Mouse (Mus musculus) ES-CJ7 (cell line): ENCODE data around the gene Pcif1.

Experiments used
- DNase-seq: peaks from one replicate; pipeline ENCODE4 v3.0.0; 2011; ENCODE audit warnings: low read depth, low spot score

Pcif1 gene

GRCm38 (mm10) chr2:164918325-164918724 is 39.2 kb downstream of the Pcif1 start:
- peak; percentile 87 for DNase-seq

GRCm38 (mm10) chr2:164921984-164922383 is 42.9 kb downstream of the Pcif1 start:
- no peak for DNase-seq

- DNase-seq = no peak
Measured at GRCm38 (mm10) chr2:164923291-164923690, 44.2 kb downstream of the Pcif1 start.

GRCm38 (mm10) chr2:164924100-164924857 is 45.2 kb downstream of the Pcif1 start:
- DNase-seq = peak; percentile 77

- DNase-seq = no peak
Measured at GRCm38 (mm10) chr2:164930706-164931581, 51.8 kb downstream of the Pcif1 start.

GRCm38 (mm10) chr2:164933534-164933933 is 54.4 kb downstream of the Pcif1 start:
- DNase-seq = no peak

DNA sequence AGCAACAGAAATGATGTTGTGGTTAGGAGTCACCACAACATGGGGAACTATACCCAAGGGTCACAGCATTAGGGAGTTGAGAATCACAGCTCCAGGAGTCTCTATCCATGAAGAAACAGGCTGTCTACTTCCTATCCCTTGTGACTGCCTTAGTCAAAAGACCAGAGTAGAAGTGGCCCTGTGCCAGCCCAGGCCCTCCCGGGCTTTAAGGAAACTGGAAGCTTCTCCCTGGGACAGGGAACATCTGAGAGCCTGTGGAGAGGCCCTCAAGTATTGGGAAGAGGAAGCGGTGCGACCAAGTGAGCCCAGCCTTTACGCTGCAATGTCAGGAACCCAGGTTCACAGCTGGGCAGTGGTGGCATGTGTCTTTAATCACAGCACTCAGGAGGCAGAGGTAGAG is 56.9 kb downstream of the Pcif1 start:
- no peak for DNase-seq

DNA sequence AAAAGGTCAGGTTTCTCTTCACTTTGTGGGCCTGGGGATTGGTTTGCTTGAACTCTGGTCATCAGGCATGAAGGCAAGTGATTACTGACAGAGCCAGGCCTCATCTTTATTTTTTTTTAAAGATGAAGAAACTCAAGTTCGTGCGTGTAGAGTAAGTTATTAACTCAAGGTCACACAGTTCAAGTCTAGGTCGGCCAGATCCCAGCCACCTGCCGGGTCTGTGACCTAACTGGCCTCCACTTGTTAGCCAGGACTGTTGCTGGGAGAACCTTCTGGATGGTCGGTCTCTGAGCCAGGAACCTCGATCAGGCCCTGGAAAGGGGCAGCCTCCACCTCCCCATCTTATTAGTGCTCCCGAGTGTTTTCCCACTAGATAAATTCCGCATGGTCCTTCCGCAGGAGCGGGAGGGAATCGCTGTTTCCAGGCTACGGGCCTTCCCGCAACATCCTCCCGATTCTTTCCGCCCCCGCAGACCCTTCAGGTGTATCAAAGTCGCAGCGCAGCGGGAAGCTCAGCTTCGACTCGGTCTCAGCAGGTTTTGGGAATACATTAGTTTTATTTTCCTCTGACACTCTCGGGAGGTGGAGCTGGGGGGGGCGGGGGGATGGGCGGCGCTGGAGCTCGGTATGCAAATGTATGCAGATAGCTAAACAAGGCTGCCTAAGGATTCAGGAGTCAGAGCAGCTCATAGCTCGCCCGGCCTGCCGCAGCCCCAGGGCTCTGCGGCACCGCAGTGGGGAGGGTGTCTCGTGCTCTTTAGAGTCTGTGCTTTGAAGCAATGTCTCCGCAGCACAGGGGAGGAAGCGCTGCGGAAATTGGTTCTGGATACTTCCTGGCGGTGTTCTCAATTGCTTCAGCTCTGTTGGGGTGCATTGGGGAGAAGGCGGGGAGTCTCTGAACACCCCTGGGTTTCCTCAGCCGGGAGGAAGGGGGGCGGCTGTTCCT is 59.3 kb downstream of the Pcif1 start:
- DNase-seq = peak; percentile 86

DNA sequence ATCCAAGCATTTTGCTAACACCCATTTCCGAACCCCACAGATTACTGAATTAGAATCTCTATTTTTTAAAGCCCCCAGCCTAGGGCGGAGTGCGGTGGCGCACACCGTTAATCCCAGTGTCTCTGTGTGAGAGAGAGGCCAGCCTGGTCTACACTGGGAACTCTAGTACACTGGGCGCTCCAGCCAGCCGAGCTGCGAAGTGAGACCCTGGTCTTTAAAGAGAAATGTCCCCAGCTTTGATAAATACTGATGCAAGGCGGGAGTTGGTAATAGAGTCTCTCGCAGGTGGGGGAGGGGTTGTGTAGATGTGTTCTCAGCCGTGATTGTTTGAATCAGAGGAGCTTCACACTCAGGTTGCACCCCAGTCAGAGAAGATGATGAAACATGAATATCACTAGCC is 60.0 kb downstream of the Pcif1 start:
- DNase-seq = no peak

GRCm38 (mm10) chr2:164940140-164940830 is 61.2 kb downstream of the Pcif1 start, which contains the start of gene Mmp9:
Mmp9 (plus strand) TSS chr2:164940780.
- DNase-seq = no peak

DNA sequence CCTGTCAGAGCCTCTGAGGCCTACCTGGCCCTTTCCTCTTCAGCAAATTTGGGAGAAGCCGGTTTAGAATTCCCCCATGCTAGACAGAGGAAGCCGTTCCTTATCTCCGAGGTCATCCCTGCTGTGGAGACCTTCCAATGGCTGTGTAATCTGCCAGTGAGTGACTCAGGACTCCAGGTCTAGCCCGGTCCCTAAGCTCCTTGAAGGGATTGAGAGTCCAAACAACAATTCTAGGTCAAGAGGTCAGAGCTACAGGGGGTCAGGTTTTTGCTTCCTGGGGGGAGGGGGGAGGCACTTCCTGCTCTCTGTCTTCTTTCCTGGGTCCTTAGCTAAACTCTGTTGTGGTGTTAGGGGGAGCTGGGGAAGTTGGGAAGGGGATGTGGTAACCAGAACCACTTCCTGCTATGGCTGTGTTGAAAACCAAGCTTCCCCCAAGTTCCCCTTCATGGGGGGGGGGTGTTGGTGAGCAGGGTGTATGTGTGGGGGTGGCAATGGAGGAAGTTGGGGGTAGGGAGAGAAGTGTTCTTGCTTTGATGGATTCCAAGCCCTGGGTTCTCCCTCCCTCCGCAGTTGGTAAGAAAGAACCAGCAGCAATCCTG is 63.7 kb downstream of the Pcif1 start:
- peak; percentile 87 for DNase-seq
